Mouse (Mus musculus) spleen, adult 2 months (tissue): ENCODE measurements at regions not wholly inside any gene's neighbourhood (a gene's known extent, or its start where the extent isn't known, plus 50 kb on each side); places are given as distances from the start of the nearest gene placed in this dataset.

Experiments used
- CTCF ChIP-seq: fragments of 200-500 bp; IDR thresholded peaks from 2 replicates; pipeline ENCODE4 v1.5.1; 2011; ENCODE audit warnings: mild to moderate bottlenecking, inconsistent platforms; ENCODE audit not compliant: insufficient read depth, insufficient read length, insufficient replicate concordance; ENCODE audit errors: extremely low read depth
- POLR2A ChIP-seq: fragments of 200-500 bp; IDR thresholded peaks from 2 replicates; pipeline ENCODE4 v1.6.1; 2011; ENCODE audit warnings: low read depth, low read length, inconsistent platforms

DNA sequence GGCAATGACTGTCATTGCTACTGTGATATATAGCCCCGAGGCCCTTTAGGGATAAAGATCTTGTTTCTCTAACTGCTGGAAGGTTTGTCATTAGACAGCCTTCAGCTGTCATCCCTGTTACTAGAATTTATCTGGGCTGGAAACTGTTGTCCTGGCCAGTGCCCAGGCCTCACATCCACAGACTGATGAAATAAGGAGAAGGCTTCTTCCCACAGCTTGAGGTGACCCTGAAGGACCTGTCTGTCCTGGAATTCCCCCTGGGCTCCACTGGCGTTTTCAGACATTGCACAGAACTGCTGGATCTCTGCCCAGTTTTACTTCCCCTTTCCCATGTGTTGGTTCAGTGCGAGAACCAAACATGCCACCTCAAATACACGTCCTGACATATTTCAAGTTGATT is 1135.2 kb upstream of the 1700008P02Rik start:
- TF ChIP-seq CTCF: no peak
- TF ChIP-seq POLR2A: no peak
